Mouse (Mus musculus) intestine, embryonic 15.5 days (tissue): Measurements from ENCODE around the gene Slc2a13. TPM values are rescaled to one million over a fixed set of nuclear protein-coding genes. Genes with fewer than 3 reads are reported as not detected.

Experiments
- ATAC-seq: fragments of 200-750 bp; cut with Nextera tagmentation; 2 replicates; pipeline ENCODE4 v1.8.0; 2017; ENCODE audit warnings: moderate TSS enrichment, moderate library complexity
- H3K27ac ChIP-seq: fragments of 300-500 bp; sonication (generic); 2 replicates; pipeline ENCODE4 v1.5.1; 2015; ENCODE audit warnings: mild to moderate bottlenecking, inconsistent platforms
- H3K27me3 ChIP-seq: fragments of 300-500 bp; sonication (generic); replicated peaks from 2 replicates; pipeline ENCODE4 v1.6.1; 2015; ENCODE audit warnings: inconsistent platforms
- H3K36me3 ChIP-seq: fragments of 300-500 bp; sonication (generic); 2 replicates; pipeline ENCODE4 v1.6.1; 2015; ENCODE audit warnings: inconsistent platforms
- H3K4me1 ChIP-seq: fragments of 300-500 bp; sonication (generic); replicated peaks from 2 replicates; pipeline ENCODE4 v1.6.1; 2015; ENCODE audit warnings: inconsistent platforms
- H3K4me2 ChIP-seq: fragments of 300-500 bp; sonication (generic); replicated peaks from 2 replicates; pipeline ENCODE4 v1.6.1; 2015; ENCODE audit warnings: mild to moderate bottlenecking, inconsistent platforms
- H3K4me3 ChIP-seq: fragments of 300-500 bp; sonication (generic); replicated peaks from 2 replicates; pipeline ENCODE4 v1.5.1; 2015; ENCODE audit warnings: inconsistent platforms
- H3K9ac ChIP-seq: fragments of 300-500 bp; sonication (generic); 2 replicates; pipeline ENCODE4 v1.6.1; 2015; ENCODE audit warnings: inconsistent platforms
- H3K9me3 ChIP-seq: fragments of 300-500 bp; sonication (generic); 2 replicates; pipeline ENCODE4 v1.6.1; 2016; ENCODE audit warnings: inconsistent platforms
- WGBS: fragments of 180-500 bp; shearing (Covaris S2); methylation state at CpG from one replicate; pipeline ENCODE4 v1.1.7; 2015; 5-methylcytosine and 5-hydroxymethylcytosine counted together
- polyA plus RNA-seq: library from polyadenylated mRNA; unstranded; fragments of >200 nt; fragmentation: Nextera tagmentation; extraction: Ambion mirVana; gene quantifications from 2 replicates; pipeline ENCODE4 v1.2.1, GENCODE M21; 2015

The Slc2a13 gene
- polyA plus RNA-seq, 1 experiment from 2014 or later: 1.1 TPM

GRCm38 (mm10) chr15:91299319-91299835, 273.7 kb downstream of the Slc2a13 start:
- no peaks in the 10 kb centered on the region for H3K36me3 ChIP-seq
- no peaks in the 10 kb centered on the region for H3K27me3 ChIP-seq
- no peak overlapping the region for H3K27ac ChIP-seq
- H3K4me1 ChIP-seq: no peaks in the 10 kb centered on the region
- no peak overlapping the region for H3K4me3 ChIP-seq
- no peaks in the 10 kb centered on the region for H3K9me3 ChIP-seq
- no peak for ATAC-seq
- no peak overlapping the region for H3K9ac ChIP-seq
- no peak overlapping the region for H3K4me2 ChIP-seq
- 84% methylated on average over 11 of the region's 11 CpGs for WGBS

- no peaks in the 10 kb centered on the region for H3K4me1 ChIP-seq
- no peak for ATAC-seq
Measured at GRCm38 (mm10) chr15:91283418-91283817, 289.6 kb downstream of the Slc2a13 start.

GRCm38 (mm10) chr15:91282822-91283221, 290.2 kb downstream of the Slc2a13 start:
- no peak for ATAC-seq

More at GRCm38 (mm10) chr15:91283418-91283817, 289.6 kb downstream of the Slc2a13 start:
- no peak overlapping the region for H3K9ac ChIP-seq
- WGBS: 77% methylated on average over 3 of the region's 3 CpGs
- H3K4me2 ChIP-seq: no peak overlapping the region
- H3K9me3 ChIP-seq: no peaks in the 10 kb centered on the region
- no peaks in the 10 kb centered on the region for H3K27me3 ChIP-seq
- H3K36me3 ChIP-seq: no peaks in the 10 kb centered on the region
- no peak overlapping the region for H3K4me3 ChIP-seq
- no peak overlapping the region for H3K27ac ChIP-seq

GRCm38 (mm10) chr15:91281521-91281920, 291.5 kb downstream of the Slc2a13 start:
- no peak for ATAC-seq
- Histone ChIP-seq H3K9me3 (no peaks in the 10 kb centered on the region), H3K4me2 (no peak overlapping the region), H3K4me1 (no peaks in the 10 kb centered on the region), H3K27ac (no peak overlapping the region), H3K4me3 (no peak overlapping the region), H3K9ac (no peak overlapping the region), H3K36me3 (no peaks in the 10 kb centered on the region), H3K27me3 (no peaks in the 10 kb centered on the region)
- WGBS: 90% methylated on average over 5 of the region's 5 CpGs

More at GRCm38 (mm10) chr15:91282822-91283221, 290.2 kb downstream of the Slc2a13 start:
- H3K36me3 ChIP-seq: no peaks in the 10 kb centered on the region
- no peak overlapping the region for H3K4me3 ChIP-seq
- WGBS: 88% methylated on average over 7 of the region's 7 CpGs
- H3K4me1 ChIP-seq: no peaks in the 10 kb centered on the region
- no peak overlapping the region for H3K4me2 ChIP-seq
- H3K9ac ChIP-seq: no peak overlapping the region
- H3K27me3 ChIP-seq: no peaks in the 10 kb centered on the region
- no peak overlapping the region for H3K27ac ChIP-seq
- no peaks in the 10 kb centered on the region for H3K9me3 ChIP-seq

GRCm38 (mm10) chr15:91279571-91279970, 293.5 kb downstream of the Slc2a13 start:
- no peak for ATAC-seq
- 94% methylated on average over 5 of the region's 5 CpGs for WGBS
- H3K27me3 ChIP-seq: no peaks in the 10 kb centered on the region

GRCm38 (mm10) chr15:91275961-91276360, 297.1 kb downstream of the Slc2a13 start:
- Histone ChIP-seq H3K36me3 (no peaks in the 10 kb centered on the region), H3K4me1 (no peaks in the 10 kb centered on the region), H3K4me3 (no peak overlapping the region), H3K9ac (no peak overlapping the region), H3K9me3 (no peaks in the 10 kb centered on the region), H3K4me2 (no peak overlapping the region), H3K27ac (no peak overlapping the region), H3K27me3 (no peaks in the 10 kb centered on the region)
- 46% methylated on average over 3 of the region's 3 CpGs for WGBS
- no peak for ATAC-seq

More at GRCm38 (mm10) chr15:91279571-91279970, 293.5 kb downstream of the Slc2a13 start:
- Histone ChIP-seq H3K27ac (no peak overlapping the region), H3K9me3 (no peaks in the 10 kb centered on the region), H3K9ac (no peak overlapping the region), H3K4me1 (no peaks in the 10 kb centered on the region), H3K36me3 (no peaks in the 10 kb centered on the region), H3K4me2 (no peak overlapping the region), H3K4me3 (no peak overlapping the region)

GRCm38 (mm10) chr15:91268532-91268931, 304.5 kb downstream of the Slc2a13 start:
- H3K27me3 ChIP-seq: no peaks in the 10 kb centered on the region
- H3K27ac ChIP-seq: no peak overlapping the region
- no peak overlapping the region for H3K4me3 ChIP-seq
- H3K4me2 ChIP-seq: no peak overlapping the region
- ATAC-seq: peak; percentile 86
- no peaks in the 10 kb centered on the region for H3K36me3 ChIP-seq
- H3K9ac ChIP-seq: no peak overlapping the region
- 71% methylated on average over 4 of the region's 4 CpGs for WGBS
- H3K9me3 ChIP-seq: no peaks in the 10 kb centered on the region
- H3K4me1 ChIP-seq: no peaks in the 10 kb centered on the region

- Histone ChIP-seq H3K27me3 (no peaks in the 10 kb centered on the region), H3K27ac (no peak overlapping the region), H3K9me3 (no peaks in the 10 kb centered on the region), H3K9ac (no peak overlapping the region), H3K36me3 (no peaks in the 10 kb centered on the region), H3K4me3 (no peak overlapping the region), H3K4me2 (no peak overlapping the region), H3K4me1 (no peaks in the 10 kb centered on the region)
- 91% methylated on average over 1 of the region's 1 CpGs for WGBS
- ATAC-seq: no peak
Measured at GRCm38 (mm10) chr15:91263926-91264325, 309.1 kb downstream of the Slc2a13 start.

- 72% methylated on average over 5 of the region's 5 CpGs for WGBS
- ATAC-seq: peak; percentile 61; the same call in 1 of the 2 replicates
Measured at GRCm38 (mm10) chr15:91260578-91260977, 312.5 kb downstream of the Slc2a13 start.

GRCm38 (mm10) chr15:91257140-91257539, 315.9 kb downstream of the Slc2a13 start:
- Histone ChIP-seq H3K4me1 (no peaks in the 10 kb centered on the region), H3K36me3 (no peaks in the 10 kb centered on the region), H3K9ac (no peak overlapping the region), H3K27ac (no peak overlapping the region), H3K9me3 (no peaks in the 10 kb centered on the region), H3K4me3 (no peak overlapping the region), H3K27me3 (no peaks in the 10 kb centered on the region), H3K4me2 (no peak overlapping the region)
- ATAC-seq: no peak
- WGBS: 71% methylated on average over 11 of the region's 11 CpGs

More at GRCm38 (mm10) chr15:91260578-91260977, 312.5 kb downstream of the Slc2a13 start:
- no peaks in the 10 kb centered on the region for H3K27me3 ChIP-seq
- no peaks in the 10 kb centered on the region for H3K36me3 ChIP-seq
- no peaks in the 10 kb centered on the region for H3K4me1 ChIP-seq
- no peak overlapping the region for H3K9ac ChIP-seq
- no peak overlapping the region for H3K4me2 ChIP-seq
- no peak overlapping the region for H3K27ac ChIP-seq
- H3K4me3 ChIP-seq: no peak overlapping the region
- H3K9me3 ChIP-seq: no peaks in the 10 kb centered on the region

- no peak overlapping the region for H3K27ac ChIP-seq
- WGBS: 77% methylated on average over 2 of the region's 2 CpGs
Measured at GRCm38 (mm10) chr15:91255308-91255707, 317.8 kb downstream of the Slc2a13 start.

GRCm38 (mm10) chr15:91252956-91253355, 320.1 kb downstream of the Slc2a13 start:
- no peak overlapping the region for H3K4me2 ChIP-seq
- no peaks in the 10 kb centered on the region for H3K36me3 ChIP-seq
- 53% methylated on average over 8 of the region's 8 CpGs for WGBS
- no peak for ATAC-seq
- no peaks in the 10 kb centered on the region for H3K9me3 ChIP-seq
- no peak overlapping the region for H3K27ac ChIP-seq
- no peak overlapping the region for H3K9ac ChIP-seq
- no peaks in the 10 kb centered on the region for H3K27me3 ChIP-seq
- no peak overlapping the region for H3K4me3 ChIP-seq
- no peaks in the 10 kb centered on the region for H3K4me1 ChIP-seq

More at GRCm38 (mm10) chr15:91255308-91255707, 317.8 kb downstream of the Slc2a13 start:
- no peak for ATAC-seq
- Histone ChIP-seq H3K27me3 (no peaks in the 10 kb centered on the region), H3K4me3 (no peak overlapping the region), H3K9me3 (no peaks in the 10 kb centered on the region), H3K4me2 (no peak overlapping the region), H3K9ac (no peak overlapping the region), H3K36me3 (no peaks in the 10 kb centered on the region), H3K4me1 (no peaks in the 10 kb centered on the region)
